Mouse (Mus musculus): Measurements from ENCODE around the gene Dock1. TPM values are rescaled to one million over a fixed set of nuclear protein-coding genes. Genes with fewer than 3 reads are reported as not detected.

Gene Dock1
- polyA plus RNA-seq, 1 experiment from 2014 or later, result 40.3 TPM

- no peaks in the 10 kb centered on the region for H3K36me3 ChIP-seq (replicated peaks)
- no peaks in the 10 kb centered on the region for H3K4me1 ChIP-seq
- no peaks in the 10 kb centered on the region for H3K27me3 ChIP-seq (replicated peaks; ENCODE audit: low read depth, poor library complexity, severe bottlenecking)
- H3K27ac ChIP-seq (replicated peaks), result no peak overlapping the region
- 60% methylated on average over 4 of the region's 4 CpGs for WGBS
- DNase-seq (ENCODE audit: low spot score), result peak; percentile 20
- no peak overlapping the region for H3K4me3 ChIP-seq
- H3K9me3 ChIP-seq, result no peaks in the 10 kb centered on the region
Observed at GRCm38 (mm10) chr7:134960871-134961270, 290.4 kb downstream of the Dock1 start.

GRCm38 (mm10) chr7:134961608-134962007, 291.2 kb downstream of the Dock1 start:
- no peak for DNase-seq (ENCODE audit: low spot score)
- 90% methylated on average over 2 of the region's 2 CpGs for WGBS
- H3K9me3 ChIP-seq, result no peaks in the 10 kb centered on the region
- no peak overlapping the region for H3K27ac ChIP-seq (replicated peaks)
- H3K36me3 ChIP-seq (replicated peaks), result no peaks in the 10 kb centered on the region
- H3K4me1 ChIP-seq, result no peaks in the 10 kb centered on the region
- no peaks in the 10 kb centered on the region for H3K27me3 ChIP-seq (replicated peaks; ENCODE audit: low read depth, poor library complexity, severe bottlenecking)
- no peak overlapping the region for H3K4me3 ChIP-seq

GRCm38 (mm10) chr7:134990244-134990643, 319.8 kb downstream of the Dock1 start:
- H3K36me3 ChIP-seq (replicated peaks), result peaks cover 15% of the 10 kb centered on the region; the same call in 1 of the 2 replicates
- H3K27me3 ChIP-seq (replicated peaks; ENCODE audit: low read depth, poor library complexity, severe bottlenecking), result no peaks in the 10 kb centered on the region
- H3K27ac ChIP-seq (replicated peaks), result no peak overlapping the region
- H3K4me1 ChIP-seq, result no peaks in the 10 kb centered on the region
- no peak for DNase-seq (ENCODE audit: low spot score)
- H3K9me3 ChIP-seq, result no peaks in the 10 kb centered on the region
- WGBS, result 87% methylated on average over 3 of the region's 3 CpGs
- H3K4me3 ChIP-seq, result no peak overlapping the region

- Histone ChIP-seq H3K27ac (replicated peaks) (no peak overlapping the region), H3K9me3 (no peaks in the 10 kb centered on the region), H3K4me1 (no peaks in the 10 kb centered on the region), H3K36me3 (replicated peaks) (peaks cover 15% of the 10 kb centered on the region; the same call in 1 of the 2 replicates), H3K4me3 (no peak overlapping the region), H3K27me3 (replicated peaks; ENCODE audit: low read depth, poor library complexity, severe bottlenecking) (no peaks in the 10 kb centered on the region)
- WGBS, result 90% methylated on average over 2 of the region's 2 CpGs
- no peak for DNase-seq (ENCODE audit: low spot score)
Observed at GRCm38 (mm10) chr7:134990911-134991310, 320.5 kb downstream of the Dock1 start.

- H3K27me3 ChIP-seq (replicated peaks; ENCODE audit: low read depth, poor library complexity, severe bottlenecking), result no peaks in the 10 kb centered on the region
- no peak for DNase-seq (ENCODE audit: low spot score)
- H3K9me3 ChIP-seq, result no peaks in the 10 kb centered on the region
- no peak overlapping the region for H3K27ac ChIP-seq (replicated peaks)
- no peak overlapping the region for H3K4me3 ChIP-seq
- peaks cover 25% of the 10 kb centered on the region for H3K36me3 ChIP-seq (replicated peaks)
- WGBS, result 83% methylated on average over 5 of the region's 5 CpGs
- no peaks in the 10 kb centered on the region for H3K4me1 ChIP-seq
Observed at GRCm38 (mm10) chr7:134994983-134995382, 324.5 kb downstream of the Dock1 start.

- H3K27me3 ChIP-seq (replicated peaks; ENCODE audit: low read depth, poor library complexity, severe bottlenecking), result no peaks in the 10 kb centered on the region
- peaks cover 7% of the 10 kb centered on the region for H3K4me1 ChIP-seq
- H3K9me3 ChIP-seq, result no peaks in the 10 kb centered on the region
- DNase-seq (ENCODE audit: low spot score), result no peak
- 93% methylated on average over 1 of the region's 1 CpGs for WGBS
- no peak overlapping the region for H3K4me3 ChIP-seq
- H3K36me3 ChIP-seq (replicated peaks), result peaks cover 22% of the 10 kb centered on the region
- no peak overlapping the region for H3K27ac ChIP-seq (replicated peaks)
Observed at GRCm38 (mm10) chr7:135002216-135002615, 331.8 kb downstream of the Dock1 start.

GRCm38 (mm10) chr7:135002891-135003290, 332.4 kb downstream of the Dock1 start:
- no peak for DNase-seq (ENCODE audit: low spot score)
- Histone ChIP-seq H3K9me3 (no peaks in the 10 kb centered on the region), H3K27ac (replicated peaks) (no peak overlapping the region), H3K27me3 (replicated peaks; ENCODE audit: low read depth, poor library complexity, severe bottlenecking) (no peaks in the 10 kb centered on the region), H3K4me1 (peaks cover 7% of the 10 kb centered on the region), H3K36me3 (replicated peaks) (peaks cover 22% of the 10 kb centered on the region), H3K4me3 (no peak overlapping the region)
- 86% methylated on average over 9 of the region's 9 CpGs for WGBS

GRCm38 (mm10) chr7:135005964-135006560, 335.6 kb downstream of the Dock1 start:
- H3K9me3 ChIP-seq, result no peaks in the 10 kb centered on the region
- 54% methylated on average over 7 of the region's 7 CpGs for WGBS
- peaks cover 7% of the 10 kb centered on the region for H3K4me1 ChIP-seq
- DNase-seq (ENCODE audit: low spot score), result peak; percentile 31
- no peaks in the 10 kb centered on the region for H3K27me3 ChIP-seq (replicated peaks; ENCODE audit: low read depth, poor library complexity, severe bottlenecking)
- peaks cover 2% of the 10 kb centered on the region; the same call in 1 of the 2 replicates for H3K36me3 ChIP-seq (replicated peaks)
- H3K4me3 ChIP-seq, result no peak overlapping the region
- H3K27ac ChIP-seq (replicated peaks), result no peak overlapping the region

- H3K9me3 ChIP-seq, result no peaks in the 10 kb centered on the region
- WGBS, result 93% methylated on average over 2 of the region's 2 CpGs
- H3K36me3 ChIP-seq (replicated peaks), result no peaks in the 10 kb centered on the region
- H3K27ac ChIP-seq (replicated peaks), result no peak overlapping the region
- no peaks in the 10 kb centered on the region for H3K27me3 ChIP-seq (replicated peaks; ENCODE audit: low read depth, poor library complexity, severe bottlenecking)
- DNase-seq (ENCODE audit: low spot score), result no peak
- no peak overlapping the region for H3K4me3 ChIP-seq
- peaks cover 7% of the 10 kb centered on the region for H3K4me1 ChIP-seq
Observed at GRCm38 (mm10) chr7:135008021-135008420, 337.6 kb downstream of the Dock1 start.

- DNase-seq (ENCODE audit: low spot score), result no peak
- WGBS, result 88% methylated on average over 2 of the region's 2 CpGs
- H3K4me3 ChIP-seq, result no peak overlapping the region
Observed at GRCm38 (mm10) chr7:135010997-135011396, 340.5 kb downstream of the Dock1 start.

GRCm38 (mm10) chr7:135017531-135017930, 347.1 kb downstream of the Dock1 start:
- no peak for DNase-seq (ENCODE audit: low spot score)
- H3K9me3 ChIP-seq, result no peaks in the 10 kb centered on the region
- H3K36me3 ChIP-seq (replicated peaks), result no peaks in the 10 kb centered on the region
- no peaks in the 10 kb centered on the region for H3K27me3 ChIP-seq (replicated peaks; ENCODE audit: low read depth, poor library complexity, severe bottlenecking)
- no peak overlapping the region for H3K4me3 ChIP-seq
- no peak overlapping the region for H3K27ac ChIP-seq (replicated peaks)
- WGBS, result 70% methylated on average over 1 of the region's 1 CpGs
- H3K4me1 ChIP-seq, result peaks cover 7% of the 10 kb centered on the region

More at GRCm38 (mm10) chr7:135010997-135011396, 340.5 kb downstream of the Dock1 start:
- Histone ChIP-seq H3K4me1 (peaks cover 5% of the 10 kb centered on the region), H3K27me3 (replicated peaks; ENCODE audit: low read depth, poor library complexity, severe bottlenecking) (no peaks in the 10 kb centered on the region), H3K27ac (replicated peaks) (no peak overlapping the region), H3K36me3 (replicated peaks) (no peaks in the 10 kb centered on the region), H3K9me3 (no peaks in the 10 kb centered on the region)

GRCm38 (mm10) chr7:135020762-135021161, 350.3 kb downstream of the Dock1 start:
- no peak overlapping the region for H3K4me3 ChIP-seq
- DNase-seq (ENCODE audit: low spot score), result no peak

GRCm38 (mm10) chr7:135021544-135022100, 351.2 kb downstream of the Dock1 start:
- no peak overlapping the region for H3K4me3 ChIP-seq
- WGBS, result 93% methylated on average over 9 of the region's 9 CpGs
- no peak overlapping the region for H3K27ac ChIP-seq (replicated peaks)
- H3K27me3 ChIP-seq (replicated peaks; ENCODE audit: low read depth, poor library complexity, severe bottlenecking), result no peaks in the 10 kb centered on the region
- H3K9me3 ChIP-seq, result no peaks in the 10 kb centered on the region
- peaks cover 2% of the 10 kb centered on the region for H3K4me1 ChIP-seq
- no peak for DNase-seq (ENCODE audit: low spot score)
- H3K36me3 ChIP-seq (replicated peaks), result no peaks in the 10 kb centered on the region

More at GRCm38 (mm10) chr7:135020762-135021161, 350.3 kb downstream of the Dock1 start:
- Histone ChIP-seq H3K27ac (replicated peaks) (no peak overlapping the region), H3K4me1 (peaks cover 7% of the 10 kb centered on the region), H3K9me3 (no peaks in the 10 kb centered on the region), H3K27me3 (replicated peaks; ENCODE audit: low read depth, poor library complexity, severe bottlenecking) (no peaks in the 10 kb centered on the region), H3K36me3 (replicated peaks) (no peaks in the 10 kb centered on the region)
- 81% methylated on average over 7 of the region's 7 CpGs for WGBS

All from embryonic facial prominence, embryonic 10.5 days (tissue).